Mouse (Mus musculus) hindbrain, embryonic 15.5 days (tissue): Measurements from ENCODE around the gene Pi4kb. TPM values are rescaled to one million over a fixed set of nuclear protein-coding genes. Genes with fewer than 3 reads are reported as not detected.
"Not testable (repeated sequence)": the region's sequence is repeated elsewhere in the genome, so short reads cannot be mapped to it uniquely, and the experiment has no call there.

Source experiments
- ATAC-seq: fragments of 200-750 bp; cut with Nextera tagmentation; 2 replicates; pipeline ENCODE4 v1.8.0; 2017; ENCODE audit warnings: low read depth, moderate number of reproducible peaks, moderate TSS enrichment; ENCODE audit not compliant: low FRiP score
- H3K27ac ChIP-seq: fragments of 300-500 bp; sonication (generic); replicated peaks from 2 replicates; pipeline ENCODE4 v1.5.1; 2015; ENCODE audit warnings: mild to moderate bottlenecking, inconsistent platforms
- H3K27me3 ChIP-seq: fragments of 300-500 bp; sonication (generic); 2 replicates; pipeline ENCODE4 v1.6.1; 2015; ENCODE audit warnings: control low read depth, inconsistent platforms
- H3K36me3 ChIP-seq: fragments of 300-500 bp; sonication (generic); 2 replicates; pipeline ENCODE4 v1.6.1; 2015; ENCODE audit warnings: control low read depth, inconsistent platforms
- H3K4me1 ChIP-seq: fragments of 300-500 bp; sonication (generic); replicated peaks from 2 replicates; pipeline ENCODE4 v1.6.1; 2015; ENCODE audit warnings: control low read depth, inconsistent platforms
- H3K4me2 ChIP-seq: fragments of 300-500 bp; sonication (generic); 2 replicates; pipeline ENCODE4 v1.6.1; 2015; ENCODE audit warnings: moderate library complexity, mild to moderate bottlenecking, inconsistent platforms
- H3K4me3 ChIP-seq: fragments of 300-500 bp; sonication (generic); 2 replicates; pipeline ENCODE4 v1.5.1; 2015; ENCODE audit warnings: mild to moderate bottlenecking, inconsistent platforms
- H3K9ac ChIP-seq: fragments of 300-500 bp; sonication (generic); 2 replicates; pipeline ENCODE4 v1.6.1; 2015; ENCODE audit warnings: inconsistent platforms
- H3K9me3 ChIP-seq: fragments of 300-500 bp; sonication (generic); 2 replicates; pipeline ENCODE4 v1.6.1; 2016; ENCODE audit warnings: control low read depth, inconsistent platforms
- WGBS: fragments of 180-500 bp; shearing (Covaris S2); methylation state at CpG from one replicate; pipeline ENCODE4 v1.1.7; 2015; 5-methylcytosine and 5-hydroxymethylcytosine counted together
- polyA plus RNA-seq: library from polyadenylated mRNA; unstranded; fragments of >200 nt; fragmentation: Nextera tagmentation; extraction: Ambion mirVana; gene quantifications from 2 replicates; pipeline ENCODE4 v1.2.1, GENCODE M21; 2015

Pi4kb gene
- polyA plus RNA-seq, 1 experiment from 2014 or later = 27.3 TPM

- Histone ChIP-seq H3K27ac (no peak overlapping the region), H3K4me2 (no peak overlapping the region), H3K4me3 (no peak overlapping the region), H3K27me3 (no peaks in the 10 kb centered on the region), H3K9ac (no peak overlapping the region), H3K9me3 (no peaks in the 10 kb centered on the region), H3K4me1 (no peaks in the 10 kb centered on the region), H3K36me3 (peaks cover 77% of the 10 kb centered on the region)
- 83% methylated on average over 9 of the region's 9 CpGs for WGBS
- ATAC-seq = no peak
Observed at GRCm38 (mm10) chr3:95007706-95008105, 33.2 kb downstream of the Pi4kb start.

- no peaks in the 10 kb centered on the region for H3K9me3 ChIP-seq
- H3K27ac ChIP-seq = no peak overlapping the region
- no peak overlapping the region for H3K4me3 ChIP-seq
- peaks cover 61% of the 10 kb centered on the region for H3K36me3 ChIP-seq
- 87% methylated on average over 7 of the region's 7 CpGs for WGBS
- no peak overlapping the region for H3K4me2 ChIP-seq
- no peak for ATAC-seq
- peaks cover 17% of the 10 kb centered on the region for H3K4me1 ChIP-seq
- no peak overlapping the region for H3K9ac ChIP-seq
- H3K27me3 ChIP-seq = no peaks in the 10 kb centered on the region
Observed at GRCm38 (mm10) chr3:95010396-95010795, 35.9 kb downstream of the Pi4kb start.

DNA sequence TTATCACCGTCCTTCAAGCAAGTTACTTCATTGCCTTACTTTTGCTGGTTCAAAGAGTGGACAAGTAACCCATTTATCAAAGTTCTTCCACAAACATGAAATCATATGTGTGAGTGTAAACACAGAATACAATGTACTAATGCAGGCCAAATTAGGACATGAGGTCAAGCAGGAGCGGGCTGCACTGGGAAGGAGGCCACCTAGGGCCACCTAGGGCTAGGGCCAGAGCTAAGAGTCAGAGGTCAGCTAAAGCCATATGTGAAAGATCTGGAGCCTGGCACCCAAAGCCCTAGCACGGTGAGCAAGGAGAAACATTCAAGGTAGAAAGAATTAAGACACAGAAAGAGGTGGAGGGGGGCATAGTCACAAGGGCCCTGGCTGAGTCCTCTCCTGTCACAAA is 38.5 kb downstream of the Pi4kb start:
- H3K4me3 ChIP-seq = no peak overlapping the region
- peaks cover 41% of the 10 kb centered on the region for H3K36me3 ChIP-seq
- no peaks in the 10 kb centered on the region for H3K27me3 ChIP-seq
- no peaks in the 10 kb centered on the region for H3K9me3 ChIP-seq
- no peak for ATAC-seq
- peak overlapping the region; percentile 88; the same call in 1 of the 2 replicates for H3K4me2 ChIP-seq
- WGBS = 89% methylated on average over 3 of the region's 3 CpGs
- no peak overlapping the region for H3K9ac ChIP-seq
- peaks cover 24% of the 10 kb centered on the region for H3K4me1 ChIP-seq
- H3K27ac ChIP-seq = no peak overlapping the region

DNA sequence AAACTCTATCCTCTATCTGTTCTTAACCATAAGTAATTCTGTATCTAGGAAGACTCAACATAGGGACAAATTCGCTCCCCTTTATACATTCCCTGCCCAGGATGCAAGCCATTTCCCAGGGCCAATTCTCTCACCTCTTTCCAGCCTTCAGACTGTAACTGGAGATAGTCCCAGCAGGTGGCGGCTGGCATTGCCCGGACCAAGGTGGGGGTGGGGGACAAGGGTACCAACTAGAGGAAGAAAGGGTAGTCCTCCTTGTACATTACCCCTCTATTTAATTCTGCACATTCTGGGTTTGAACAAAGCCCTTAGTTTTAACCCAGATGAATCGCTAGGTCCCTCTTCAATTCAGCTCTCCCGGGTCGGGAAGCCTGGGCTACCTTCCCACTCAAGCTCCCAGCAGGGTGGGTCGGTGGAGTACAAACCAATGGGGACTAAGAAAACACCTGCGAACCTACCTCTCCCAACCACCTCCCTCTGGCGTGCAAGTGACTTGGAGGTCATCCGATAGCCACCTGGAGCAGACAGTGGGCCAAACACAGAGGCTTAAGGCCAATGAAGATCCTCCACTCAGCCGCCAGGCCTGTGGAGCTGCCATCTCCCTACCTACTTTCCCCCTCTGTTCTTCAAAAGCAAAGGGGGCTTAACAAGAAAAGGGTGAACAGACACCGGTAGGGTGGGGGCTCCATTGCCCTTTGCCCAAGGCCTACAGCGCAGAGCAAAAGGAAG is 39.3 kb downstream of the Pi4kb start:
- H3K9me3 ChIP-seq = no peaks in the 10 kb centered on the region
- H3K36me3 ChIP-seq = peaks cover 32% of the 10 kb centered on the region
- no peak for ATAC-seq
- WGBS = 12% methylated on average over 13 of the region's 13 CpGs
- no peaks in the 10 kb centered on the region for H3K27me3 ChIP-seq
- H3K4me1 ChIP-seq = peaks cover 24% of the 10 kb centered on the region
- H3K4me3 ChIP-seq = peak overlapping the region; percentile 90
- peak overlapping the region; percentile 95 for H3K27ac ChIP-seq
- peak overlapping the region; percentile 88 for H3K4me2 ChIP-seq
- H3K9ac ChIP-seq = peak overlapping the region; percentile 65

DNA sequence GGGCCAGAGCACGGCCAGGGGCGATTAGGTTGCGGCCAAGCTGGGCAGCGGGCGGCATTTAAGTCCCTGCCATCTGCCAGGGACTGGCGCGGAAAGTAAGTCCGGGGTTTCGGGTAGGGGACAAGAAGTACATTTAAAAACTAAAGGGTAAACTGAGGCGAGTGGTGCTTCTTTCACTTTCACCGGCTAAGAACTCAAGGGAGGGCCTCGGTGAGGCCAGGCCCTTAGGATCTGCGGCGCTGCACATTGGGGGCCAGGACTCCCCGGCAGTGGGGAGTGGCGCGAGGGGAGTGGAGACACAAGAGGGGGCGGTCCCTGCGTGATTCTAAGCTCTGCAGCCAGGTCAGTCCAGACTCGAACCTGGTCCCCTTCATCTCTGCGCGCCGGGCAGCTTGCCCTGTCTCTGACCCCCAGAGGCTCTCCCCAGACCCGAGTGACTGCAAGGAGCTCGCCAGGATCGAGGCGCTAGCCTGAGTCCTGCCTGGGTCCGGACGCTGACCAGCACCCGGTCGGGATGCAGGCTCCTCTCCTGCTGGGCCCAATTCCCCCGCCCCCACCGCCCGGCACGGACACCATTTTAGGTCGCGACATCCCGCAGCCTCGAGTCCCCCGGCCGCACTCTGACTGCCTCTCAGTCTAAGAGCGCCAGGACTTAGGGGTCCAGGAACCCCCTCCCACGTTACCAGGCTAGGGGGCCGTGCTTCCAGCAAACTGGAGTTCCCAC is 40.1 kb downstream of the Pi4kb start:
- Histone ChIP-seq H3K4me1 (peaks cover 24% of the 10 kb centered on the region), H3K9ac (peak overlapping the region; percentile 65), H3K4me3 (peak overlapping the region; percentile 90), H3K27ac (peak overlapping the region; percentile 95), H3K27me3 (no peaks in the 10 kb centered on the region), H3K36me3 (peaks cover 25% of the 10 kb centered on the region), H3K9me3 (no peaks in the 10 kb centered on the region), H3K4me2 (peak overlapping the region; percentile 88)
- ATAC-seq = peak; percentile 6; the same call in 1 of the 2 replicates
- under 1% methylated on average over 44 of the region's 44 CpGs for WGBS

DNA sequence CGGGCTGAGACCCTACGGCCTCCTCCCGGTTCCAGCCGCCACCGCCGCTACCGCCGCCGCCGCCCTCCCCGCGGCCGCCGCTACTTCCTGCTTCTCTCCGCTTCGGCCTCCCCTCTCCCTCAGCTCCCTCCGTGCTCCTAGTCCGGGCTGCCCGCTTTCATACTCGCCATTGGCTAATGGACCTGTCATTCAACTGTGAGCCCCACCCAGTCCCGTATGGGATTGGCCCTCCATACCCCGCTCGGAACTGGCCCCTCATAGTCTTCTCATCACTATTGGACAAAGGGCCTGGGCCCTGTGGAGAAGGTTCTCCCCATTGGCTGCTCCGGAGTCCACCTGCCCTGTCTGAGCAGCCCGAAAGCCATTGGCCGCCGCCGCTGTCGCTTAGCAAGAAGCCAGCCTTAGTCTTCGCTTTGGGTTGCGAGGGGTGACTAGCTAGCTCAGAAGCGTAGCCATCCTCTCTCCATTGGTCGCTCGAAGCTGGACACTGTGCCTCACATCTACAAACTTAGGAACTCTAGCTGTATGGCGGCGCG is 40.9 kb downstream of the Pi4kb start, which contains the start of gene Zfp687:
Zfp687 (minus strand) TSS at position 112 of the 536 bp plus-strand sequence.
- H3K4me2 ChIP-seq = peak within 1 kb of the TSS; percentile 88
- H3K27me3 ChIP-seq = no peaks in the 10 kb centered on the region
- peaks cover 24% of the 10 kb centered on the region for H3K4me1 ChIP-seq
- peak within 1 kb of the TSS; percentile 95 for H3K27ac ChIP-seq
- H3K4me3 ChIP-seq = peak within 1 kb of the TSS; percentile 90
- H3K36me3 ChIP-seq = peaks cover 17% of the 10 kb centered on the region
- WGBS = under 1% methylated on average over 37 of the region's 37 CpGs
- peak; percentile 98 for ATAC-seq
- peak within 1 kb of the TSS; percentile 65 for H3K9ac ChIP-seq
- H3K9me3 ChIP-seq = no peaks in the 10 kb centered on the region

DNA sequence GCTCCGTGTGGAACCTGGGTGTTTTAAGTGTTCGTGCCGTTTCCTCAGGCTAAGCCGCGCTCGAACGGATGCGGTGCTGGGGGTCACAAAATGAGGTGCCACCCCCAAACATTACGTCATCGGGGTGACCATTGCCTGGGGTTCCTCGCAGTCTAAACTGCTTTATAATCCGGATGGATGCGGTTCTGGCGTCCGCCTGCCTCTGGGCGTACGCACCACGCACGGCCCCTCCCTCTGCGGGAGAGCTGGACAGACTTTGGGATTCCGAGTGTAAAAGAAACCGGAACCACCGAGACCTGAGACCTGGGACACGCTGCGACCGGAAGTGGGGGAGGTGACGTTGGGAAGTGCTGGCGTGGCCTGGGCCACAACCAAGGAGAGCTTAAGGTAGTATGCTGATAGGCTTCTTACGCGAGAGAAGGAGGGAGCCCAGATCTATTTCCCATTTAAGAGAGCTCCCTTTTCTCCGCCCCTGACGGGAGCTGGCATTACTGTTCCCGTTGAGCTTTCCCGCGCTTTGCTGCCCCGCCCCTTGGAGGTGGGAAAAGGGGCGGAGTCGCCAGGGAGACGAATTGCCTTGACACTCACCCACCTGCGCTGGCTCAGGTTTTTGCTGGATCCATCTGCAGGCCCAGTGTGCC is 41.5 kb downstream of the Pi4kb start:
- peak overlapping the region; percentile 90 for H3K4me3 ChIP-seq
- peak; percentile 83 for ATAC-seq
- under 1% methylated on average over 40 of the region's 40 CpGs for WGBS
- H3K27ac ChIP-seq = peak overlapping the region; percentile 95
- peak overlapping the region; percentile 60 for H3K9ac ChIP-seq
- peak overlapping the region; percentile 88 for H3K4me2 ChIP-seq
- H3K27me3 ChIP-seq = no peaks in the 10 kb centered on the region
- H3K36me3 ChIP-seq = peaks cover 11% of the 10 kb centered on the region
- H3K9me3 ChIP-seq = no peaks in the 10 kb centered on the region
- H3K4me1 ChIP-seq = peaks cover 24% of the 10 kb centered on the region

DNA sequence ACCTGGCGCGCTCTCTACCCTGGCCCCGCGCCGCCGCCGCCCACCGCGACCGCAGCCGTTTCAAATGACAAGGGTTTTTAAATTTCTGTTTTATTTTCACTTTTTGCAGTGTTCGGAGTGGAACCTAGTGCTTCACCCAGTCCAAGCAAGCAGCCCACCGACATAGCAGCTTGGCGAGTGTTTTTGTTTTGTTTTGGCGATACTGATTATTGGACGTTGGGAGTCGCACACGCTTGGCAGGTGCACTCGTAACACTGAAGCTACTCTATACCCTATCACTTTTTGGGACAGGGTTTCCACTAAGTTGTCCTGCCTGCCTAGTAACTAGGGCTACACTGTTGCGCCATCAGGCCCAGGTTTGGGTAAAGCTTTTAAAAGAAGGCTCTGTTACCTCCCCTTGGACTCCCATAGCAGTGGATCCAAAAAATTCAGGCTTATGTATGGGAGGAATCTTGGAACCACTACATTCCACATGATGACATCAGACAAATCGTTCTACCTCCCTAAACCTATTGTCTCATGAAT is 42.1 kb downstream of the Pi4kb start:
- Histone ChIP-seq H3K4me1 (peaks cover 24% of the 10 kb centered on the region), H3K4me2 (peak overlapping the region; percentile 88), H3K27ac (peak overlapping the region; percentile 95), H3K9ac (peak overlapping the region; percentile 60), H3K36me3 (peaks cover 6% of the 10 kb centered on the region), H3K9me3 (no peaks in the 10 kb centered on the region), H3K4me3 (peak overlapping the region; percentile 90), H3K27me3 (no peaks in the 10 kb centered on the region)
- 4% methylated on average over 21 of the region's 21 CpGs for WGBS
- ATAC-seq = no peak

DNA sequence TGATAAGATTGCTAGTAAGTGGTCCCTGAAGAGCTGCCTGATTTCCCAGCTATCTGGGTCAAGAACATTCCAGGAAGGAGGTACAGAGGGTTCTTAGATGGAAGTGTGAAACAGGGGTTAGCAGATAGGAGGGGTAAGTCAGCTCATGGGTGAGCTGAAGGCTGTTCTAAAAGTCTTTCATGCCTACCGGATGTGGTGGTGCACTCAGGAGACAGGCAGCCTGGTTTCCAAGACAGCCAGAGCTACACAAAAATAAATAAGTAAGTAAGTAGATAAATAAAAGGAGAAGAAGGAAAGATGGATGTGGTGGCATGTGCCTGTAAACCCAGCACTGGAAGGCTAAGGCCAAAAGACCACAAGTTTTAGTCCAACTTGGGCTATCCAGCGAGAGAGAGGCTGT is 44.2 kb downstream of the Pi4kb start:
- 91% methylated on average over 2 of the region's 2 CpGs for WGBS
- H3K9ac ChIP-seq = no peak overlapping the region
- no peaks in the 10 kb centered on the region for H3K9me3 ChIP-seq
- no peak overlapping the region for H3K4me3 ChIP-seq
- no peak for ATAC-seq
- H3K36me3 ChIP-seq = no peaks in the 10 kb centered on the region
- no peak overlapping the region for H3K27ac ChIP-seq
- no peaks in the 10 kb centered on the region for H3K27me3 ChIP-seq
- peaks cover 15% of the 10 kb centered on the region for H3K4me1 ChIP-seq
- no peak overlapping the region for H3K4me2 ChIP-seq

- H3K4me3 ChIP-seq, H3K27ac ChIP-seq, H3K36me3 ChIP-seq, H3K9me3 ChIP-seq, H3K27me3 ChIP-seq, ATAC-seq, H3K9ac ChIP-seq, H3K4me2 ChIP-seq: not testable (repeated sequence)
- H3K4me1 ChIP-seq = peaks cover 15% of the 10 kb centered on the region
- 96% methylated on average over 5 of the region's 5 CpGs for WGBS
Observed at GRCm38 (mm10) chr3:95020956-95021355, 46.4 kb downstream of the Pi4kb start.

DNA sequence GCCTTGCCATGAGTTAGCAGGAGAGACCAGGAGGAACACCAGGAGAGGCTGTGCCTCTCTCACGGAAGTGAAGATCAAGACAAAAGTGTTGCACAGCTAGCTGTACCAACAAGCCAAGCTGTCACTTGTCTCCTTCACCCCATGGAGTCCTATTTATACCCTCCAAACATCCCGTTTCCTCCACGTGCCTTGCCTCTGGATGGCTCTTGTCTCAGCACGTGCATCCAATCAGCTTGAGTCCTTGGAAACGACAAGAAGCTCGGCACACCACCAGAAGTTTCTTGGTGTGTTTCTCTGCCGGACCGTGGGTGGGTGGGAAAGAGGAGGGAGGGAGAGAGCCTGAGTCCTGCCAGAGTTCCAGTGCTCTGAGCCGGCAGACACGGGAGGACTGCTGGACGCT is 50.0 kb downstream of the Pi4kb start:
- Histone ChIP-seq H3K9me3 (no peaks in the 10 kb centered on the region), H3K36me3 (no peaks in the 10 kb centered on the region), H3K27me3 (no peaks in the 10 kb centered on the region), H3K4me3 (no peak overlapping the region), H3K4me1 (peaks cover 8% of the 10 kb centered on the region; the same call in 1 of the 2 replicates), H3K9ac (no peak overlapping the region), H3K27ac (no peak overlapping the region), H3K4me2 (peak overlapping the region; percentile 23; the same call in 1 of the 2 replicates)
- 20% methylated on average over 11 of the region's 11 CpGs for WGBS
- 0 out of 2 replicates have a peak, but pooled peaks have one; percentile 5 for ATAC-seq
